Mouse (Mus musculus) stomach, embryonic 16.5 days (tissue): ENCODE measurements around the gene Epb41l5. TPM values are rescaled to one million over a fixed set of nuclear protein-coding genes. Genes with fewer than 3 reads are reported as not detected.

ENCODE experiments used
- ATAC-seq: fragments of 200-750 bp; cut with Nextera tagmentation; 2 replicates; pipeline ENCODE4 v1.8.0; 2017; ENCODE audit warnings: moderate number of reproducible peaks, moderate TSS enrichment; ENCODE audit not compliant: insufficient read depth, low FRiP score
- H3K27ac ChIP-seq: fragments of 300-500 bp; sonication (generic); 2 replicates; pipeline ENCODE4 v1.5.1; 2014; ENCODE audit warnings: low read length
- H3K27me3 ChIP-seq: fragments of 300-500 bp; sonication (generic); 2 replicates; pipeline ENCODE4 v1.6.1; 2014; ENCODE audit warnings: low read length, control low read depth, mixed read lengths; ENCODE audit not compliant: control insufficient read depth, insufficient read depth
- H3K36me3 ChIP-seq: fragments of 300-500 bp; sonication (generic); 2 replicates; pipeline ENCODE4 v1.6.1; 2014; ENCODE audit warnings: low read length; ENCODE audit not compliant: control insufficient read depth, insufficient read depth
- H3K4me1 ChIP-seq: fragments of 300-500 bp; sonication (generic); 2 replicates; pipeline ENCODE4 v1.6.1; 2014; ENCODE audit warnings: low read length, control low read depth, mixed read lengths; ENCODE audit not compliant: control insufficient read depth, insufficient read depth
- H3K4me2 ChIP-seq: fragments of 300-500 bp; sonication (generic); 2 replicates; pipeline ENCODE4 v1.6.1; 2014; ENCODE audit warnings: low read depth, low read length, mixed read lengths
- H3K4me3 ChIP-seq: fragments of 300-500 bp; sonication (generic); replicated peaks from 2 replicates; pipeline ENCODE4 v1.5.1; 2014; ENCODE audit warnings: mild to moderate bottlenecking, low read length
- H3K9ac ChIP-seq: fragments of 300-500 bp; sonication (generic); 2 replicates; pipeline ENCODE4 v1.6.1; 2014; ENCODE audit warnings: low read length
- H3K9me3 ChIP-seq: fragments of 300-500 bp; sonication (generic); replicated peaks from 2 replicates; pipeline ENCODE4 v1.6.1; 2016; ENCODE audit warnings: low read length, control low read depth; ENCODE audit not compliant: control insufficient read depth
- WGBS: fragments of 180-500 bp; shearing (Covaris S2); extraction: QIAGEN DNeasy Blood & Tissue Kit; methylation state at CpG from one replicate; pipeline ENCODE4 v1.1.7; 2014; 5-methylcytosine and 5-hydroxymethylcytosine counted together
- polyA plus RNA-seq: library from polyadenylated mRNA; unstranded; fragments of >200 nt; fragmentation: Nextera tagmentation; extraction: Ambion mirVana; gene quantifications from 2 replicates; pipeline ENCODE4 v1.2.1, GENCODE M21; 2015

The Epb41l5 gene
- polyA plus RNA-seq = 38.6 and 46.1 TPM in 2 replicates

DNA sequence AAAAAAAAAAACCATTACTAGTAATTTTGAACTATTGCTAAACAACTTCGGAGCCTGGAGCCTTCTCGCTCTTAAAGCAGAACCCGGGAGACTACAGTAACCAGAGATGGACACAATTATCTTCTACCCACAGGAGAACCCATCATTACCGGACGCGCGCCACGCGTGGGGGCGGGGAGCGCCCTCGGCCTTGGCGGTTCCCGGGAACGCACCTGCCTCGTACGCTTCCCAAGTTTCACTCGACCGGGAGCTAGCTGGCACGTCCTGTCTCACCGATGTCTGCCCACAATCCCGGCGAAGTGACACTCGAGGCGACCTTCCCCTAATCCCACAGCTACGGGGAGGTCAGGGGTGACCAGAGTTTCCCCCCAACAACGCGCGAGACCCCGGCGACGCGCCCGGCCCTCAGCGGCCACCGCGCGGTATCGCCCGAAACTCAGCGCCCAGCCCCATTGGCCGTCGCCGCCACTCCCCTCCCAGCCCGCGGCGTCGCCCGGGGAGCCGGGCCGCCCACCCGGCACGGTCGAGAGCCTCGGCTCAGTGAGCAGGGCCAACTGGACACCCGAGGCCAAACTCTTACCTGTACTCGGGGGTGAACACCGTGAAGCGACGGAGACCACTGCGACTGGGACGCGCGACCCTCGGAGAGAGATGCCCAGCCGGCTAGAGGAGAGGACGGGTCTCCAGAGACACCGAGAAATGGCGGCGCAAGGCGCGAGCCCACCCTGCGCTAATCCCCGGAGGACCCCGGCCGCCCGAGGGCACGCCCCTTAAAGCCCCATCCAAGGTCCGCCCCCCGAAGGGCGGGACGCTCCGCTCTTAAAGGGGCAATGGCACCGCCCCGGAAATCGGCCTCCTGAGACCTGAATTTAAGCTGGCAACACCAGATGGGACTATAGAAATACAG is at the start of gene Epb41l5:
TSS of gene Epb41l5 (minus strand) at position 796 of the 907 bp plus-strand sequence.
- peak; percentile 95 for ATAC-seq
- peak within 1 kb of the TSS; percentile 53 for H3K4me2 ChIP-seq
- peak within 1 kb of the TSS; percentile 80 for H3K9ac ChIP-seq
- H3K27me3 ChIP-seq = no peaks in the 10 kb centered on the region
- H3K27ac ChIP-seq = peak within 1 kb of the TSS; percentile 89
- no peaks in the 10 kb centered on the region; the same call in 1 of the 2 replicates for H3K36me3 ChIP-seq
- under 1% methylated on average over 86 of the region's 86 CpGs for WGBS
- peak within 1 kb of the TSS; percentile 72 for H3K4me3 ChIP-seq
- peaks cover 12% of the 10 kb centered on the region; the same call in 1 of the 2 replicates for H3K4me1 ChIP-seq
- H3K9me3 ChIP-seq = no peaks in the 10 kb centered on the region

DNA sequence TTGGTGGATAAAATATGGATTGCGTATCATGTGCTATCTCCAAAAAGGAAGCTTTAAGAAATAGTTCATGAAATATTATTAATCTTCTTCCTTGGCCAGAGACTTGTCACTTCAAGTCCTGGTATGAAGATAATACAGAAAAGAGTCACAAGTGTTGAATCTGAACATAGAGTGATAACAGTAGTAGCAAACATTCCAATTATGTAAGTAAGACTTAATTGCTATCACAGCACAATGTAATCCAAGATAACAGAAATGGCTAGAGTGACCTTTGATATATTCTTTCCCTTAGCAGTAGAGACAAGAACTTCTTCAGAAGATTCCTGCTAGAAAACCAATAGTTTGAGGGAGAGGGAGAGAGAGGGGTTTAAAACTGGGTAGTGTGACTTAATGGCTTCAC is 48.1 kb upstream of the Epb41l5 start:
- no peak for ATAC-seq
- Histone ChIP-seq H3K27me3 (no peaks in the 10 kb centered on the region), H3K36me3 (peaks cover 4% of the 10 kb centered on the region; the same call in 1 of the 2 replicates), H3K9ac (no peak overlapping the region), H3K9me3 (no peaks in the 10 kb centered on the region), H3K4me2 (no peak overlapping the region), H3K4me1 (no peaks in the 10 kb centered on the region), H3K27ac (no peak overlapping the region), H3K4me3 (no peak overlapping the region)
- WGBS = 96% methylated on average over 1 of the region's 1 CpGs

DNA sequence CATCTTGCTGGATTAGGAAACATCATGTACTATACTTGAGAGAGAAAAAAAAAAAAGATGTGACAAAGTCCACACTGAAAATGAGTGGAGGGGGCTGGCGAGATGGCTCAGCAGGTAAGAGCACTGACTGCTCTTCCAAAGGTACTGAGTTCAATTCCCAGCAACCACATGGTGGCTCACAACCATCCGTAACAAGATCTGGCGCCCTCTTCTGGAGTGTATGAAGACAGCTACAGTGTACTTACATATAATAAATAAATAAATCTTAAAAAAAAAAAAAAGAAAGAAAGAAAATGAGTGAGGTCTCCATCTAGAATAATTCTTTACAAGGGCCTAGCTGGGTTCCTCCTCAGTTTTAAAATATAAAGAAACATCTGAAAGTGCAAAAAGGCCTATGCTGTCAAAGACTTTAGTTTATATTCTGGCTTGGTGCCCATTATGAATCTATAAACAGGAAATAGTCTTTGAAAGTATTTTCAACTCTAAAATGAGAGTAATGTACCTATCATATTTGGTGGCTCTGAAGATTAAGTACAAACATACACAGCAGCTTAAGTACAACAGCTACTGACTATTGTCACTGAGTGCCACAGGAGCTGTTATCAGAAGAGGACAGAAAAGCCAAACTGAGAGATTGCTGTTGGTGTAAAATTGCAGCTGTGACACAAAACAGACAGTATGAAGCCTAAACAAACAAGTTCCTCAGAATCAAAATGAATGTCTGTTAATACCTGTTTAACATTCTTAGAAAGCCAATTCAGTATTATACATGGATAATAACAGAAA is 37.2 kb upstream of the Epb41l5 start:
- ATAC-seq = no peak
- H3K4me3 ChIP-seq = no peak overlapping the region
- no peak overlapping the region for H3K27ac ChIP-seq
- peaks cover 6% of the 10 kb centered on the region; the same call in 1 of the 2 replicates for H3K36me3 ChIP-seq
- H3K4me2 ChIP-seq = no peak overlapping the region
- H3K4me1 ChIP-seq = no peaks in the 10 kb centered on the region
- WGBS = 88% methylated on average over 3 of the region's 3 CpGs
- no peaks in the 10 kb centered on the region for H3K27me3 ChIP-seq
- no peak overlapping the region for H3K9ac ChIP-seq
- H3K9me3 ChIP-seq = no peaks in the 10 kb centered on the region

DNA sequence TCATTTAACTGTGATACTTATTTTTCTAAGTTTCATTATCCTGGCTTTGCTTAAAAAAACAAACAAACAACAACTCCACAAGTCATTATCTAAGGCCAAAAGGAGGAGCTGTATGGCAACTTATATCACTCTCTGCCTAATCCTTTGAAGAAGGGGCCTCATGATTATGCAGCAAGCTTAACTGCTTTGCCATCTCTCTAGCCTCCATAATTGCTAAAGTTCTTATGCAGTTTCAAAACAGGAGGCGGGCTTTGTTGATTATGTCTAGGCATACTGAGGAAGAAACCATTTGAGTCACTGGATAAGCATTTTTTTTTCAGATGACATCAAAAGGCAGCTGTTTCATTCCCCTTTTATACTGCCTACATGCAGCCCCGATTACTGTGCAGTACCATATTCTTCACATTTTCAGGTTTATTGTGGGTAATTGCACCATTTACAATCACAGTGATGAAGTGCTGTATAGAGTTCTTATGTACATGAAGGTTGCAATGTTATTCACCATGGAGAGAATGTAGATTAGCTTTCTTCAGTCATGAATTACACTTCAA is 32.9 kb upstream of the Epb41l5 start:
- no peak overlapping the region for H3K4me2 ChIP-seq
- H3K27me3 ChIP-seq = no peaks in the 10 kb centered on the region
- H3K36me3 ChIP-seq = peaks cover 9% of the 10 kb centered on the region; the same call in 1 of the 2 replicates
- no peak for ATAC-seq
- no peak overlapping the region for H3K27ac ChIP-seq
- no peaks in the 10 kb centered on the region for H3K9me3 ChIP-seq
- 83% methylated on average over 2 of the region's 2 CpGs for WGBS
- H3K4me3 ChIP-seq = no peak overlapping the region
- no peaks in the 10 kb centered on the region for H3K4me1 ChIP-seq
- no peak overlapping the region for H3K9ac ChIP-seq

DNA sequence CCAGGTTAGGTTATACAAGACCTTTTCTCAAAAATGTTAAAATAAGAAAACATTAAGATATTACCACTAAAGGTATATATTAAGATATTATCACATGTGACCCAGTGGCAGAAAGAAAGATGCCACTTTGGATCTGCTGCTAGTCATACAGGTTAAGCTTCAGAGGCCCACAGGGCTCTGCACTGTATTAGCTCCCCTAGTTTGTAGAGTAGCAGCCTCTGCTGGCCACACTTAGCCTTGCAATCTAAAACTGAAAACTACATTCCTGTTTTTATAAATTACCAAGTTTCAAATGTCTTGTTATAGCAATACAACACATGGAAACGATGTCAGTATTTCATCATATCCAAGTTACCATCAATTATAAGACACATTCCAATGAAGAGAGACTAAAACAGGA is 26.2 kb upstream of the Epb41l5 start:
- no peak overlapping the region for H3K27ac ChIP-seq
- H3K4me1 ChIP-seq = no peaks in the 10 kb centered on the region
- 0 out of 2 replicates have a peak, but pooled peaks cover 3% of the 10 kb centered on the region for H3K36me3 ChIP-seq
- 53% methylated on average over 1 of the region's 1 CpGs for WGBS
- no peak overlapping the region for H3K4me3 ChIP-seq
- no peak overlapping the region for H3K4me2 ChIP-seq
- no peak for ATAC-seq
- no peaks in the 10 kb centered on the region for H3K27me3 ChIP-seq
- no peaks in the 10 kb centered on the region for H3K9me3 ChIP-seq
- H3K9ac ChIP-seq = no peak overlapping the region

DNA sequence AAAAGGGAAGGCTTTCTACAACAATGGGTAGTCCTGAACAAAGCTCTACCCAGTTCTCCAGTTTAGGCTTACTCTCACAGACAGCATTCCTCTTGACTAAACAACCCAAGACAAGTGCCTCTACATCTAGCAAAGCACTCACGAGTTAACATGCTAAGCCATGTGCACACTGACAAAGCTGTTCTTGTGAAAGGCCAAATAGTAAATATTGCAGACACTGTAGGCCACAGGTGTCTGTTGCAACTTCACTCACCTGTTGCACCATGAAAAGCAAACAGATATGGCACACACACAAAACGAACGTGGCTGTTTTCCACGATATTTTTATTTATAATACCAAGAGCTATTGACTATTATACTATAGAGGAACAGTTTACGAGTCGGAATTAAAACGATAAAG is 18.1 kb upstream of the Epb41l5 start:
- no peak overlapping the region for H3K4me3 ChIP-seq
- no peak overlapping the region for H3K9ac ChIP-seq
- H3K4me2 ChIP-seq = no peak overlapping the region
- WGBS = 86% methylated on average over 7 of the region's 7 CpGs
- H3K36me3 ChIP-seq = no peaks in the 10 kb centered on the region
- no peaks in the 10 kb centered on the region for H3K4me1 ChIP-seq
- H3K27me3 ChIP-seq = no peaks in the 10 kb centered on the region
- no peak for ATAC-seq
- H3K9me3 ChIP-seq = no peaks in the 10 kb centered on the region
- no peak overlapping the region for H3K27ac ChIP-seq

DNA sequence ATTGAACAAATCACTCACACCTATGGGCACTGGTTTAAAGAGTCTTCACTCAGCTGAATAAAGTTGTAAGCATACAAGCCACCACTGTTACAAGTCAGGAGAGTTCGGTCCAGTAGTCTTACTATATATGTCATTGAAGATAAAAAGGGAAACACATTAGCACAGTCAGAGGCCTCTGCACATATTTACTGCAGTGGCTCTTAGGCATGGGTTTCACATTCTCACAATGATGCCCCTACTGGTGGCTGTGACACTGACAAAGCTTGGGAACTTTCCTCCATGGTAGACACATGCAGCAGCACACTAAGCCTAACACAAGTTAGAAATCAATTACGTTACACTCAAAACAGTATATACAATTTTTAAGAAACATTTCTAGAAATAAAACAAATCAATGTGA is 5.5 kb upstream of the Epb41l5 start:
- Histone ChIP-seq H3K27ac (no peak overlapping the region), H3K4me1 (peaks cover 7% of the 10 kb centered on the region; the same call in 1 of the 2 replicates), H3K9me3 (no peaks in the 10 kb centered on the region), H3K9ac (no peak overlapping the region), H3K4me2 (no peak overlapping the region), H3K36me3 (peaks cover 3% of the 10 kb centered on the region; the same call in 1 of the 2 replicates), H3K27me3 (no peaks in the 10 kb centered on the region), H3K4me3 (no peak overlapping the region)
- ATAC-seq = no peak
- WGBS = 86% methylated on average over 2 of the region's 2 CpGs

DNA sequence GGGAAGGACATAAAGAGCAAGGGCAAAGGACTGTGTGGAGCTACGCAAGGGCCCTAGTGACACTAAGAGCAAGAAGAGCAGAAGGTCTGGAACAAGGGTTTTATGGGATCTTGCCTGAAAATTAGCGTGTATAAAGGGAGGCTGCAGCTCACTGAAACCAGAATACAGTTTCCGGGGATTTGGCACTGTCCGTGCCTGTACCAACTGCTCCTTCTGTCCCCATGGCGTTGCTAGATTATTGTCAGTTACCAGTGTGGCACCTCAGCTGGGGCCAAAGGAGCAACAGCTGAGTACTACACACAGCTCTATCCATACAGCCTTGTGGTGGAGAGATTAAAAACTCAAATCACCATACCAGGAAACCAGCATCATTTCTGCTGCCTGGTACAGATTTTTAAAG is 1.6 kb upstream of the Epb41l5 start:
- H3K4me1 ChIP-seq = peaks cover 12% of the 10 kb centered on the region; the same call in 1 of the 2 replicates
- H3K27ac ChIP-seq = no peak overlapping the region
- no peak overlapping the region for H3K9ac ChIP-seq
- no peak for ATAC-seq
- no peak overlapping the region for H3K4me3 ChIP-seq
- H3K27me3 ChIP-seq = no peaks in the 10 kb centered on the region
- 94% methylated on average over 5 of the region's 5 CpGs for WGBS
- H3K4me2 ChIP-seq = no peak overlapping the region
- no peaks in the 10 kb centered on the region; the same call in 1 of the 2 replicates for H3K36me3 ChIP-seq
- H3K9me3 ChIP-seq = no peaks in the 10 kb centered on the region
